Mouse (Mus musculus) heart, embryonic 11.5 days (tissue): ENCODE measurements around the gene Pdcd4. TPM values are rescaled to one million over a fixed set of nuclear protein-coding genes. Genes with fewer than 3 reads are reported as not detected.
A peak's percentile ranks its signal among the peaks of the same experiment; 100 is the strongest.

ENCODE experiments used
- ATAC-seq: fragments of 200-750 bp; cut with Nextera tagmentation; replicated peaks from 2 replicates; pipeline ENCODE4 v1.8.0; 2017; ENCODE audit warnings: moderate library complexity; ENCODE audit not compliant: insufficient number of reproducible peaks, low FRiP score, low TSS enrichment
- H3K27ac ChIP-seq: fragments of 300-500 bp; sonication (generic); 2 replicates; pipeline ENCODE4 v1.5.1; 2014; ENCODE audit warnings: mild to moderate bottlenecking, low read depth, low read length
- H3K27me3 ChIP-seq: fragments of 300-500 bp; sonication (generic); 2 replicates; pipeline ENCODE4 v1.6.1; 2014; ENCODE audit warnings: mild to moderate bottlenecking, low read length, mixed read lengths; ENCODE audit not compliant: control insufficient read depth, insufficient read depth
- H3K36me3 ChIP-seq: fragments of 300-500 bp; sonication (generic); 2 replicates; pipeline ENCODE4 v1.6.1; 2014; ENCODE audit warnings: mild to moderate bottlenecking, low read length, moderate library complexity, mixed read lengths; ENCODE audit not compliant: control insufficient read depth, insufficient read depth
- H3K4me1 ChIP-seq: fragments of 300-500 bp; sonication (generic); 2 replicates; pipeline ENCODE4 v1.6.1; 2014; ENCODE audit warnings: low read length; ENCODE audit not compliant: control insufficient read depth, insufficient read depth
- H3K4me2 ChIP-seq: fragments of 300-500 bp; sonication (generic); 2 replicates; pipeline ENCODE4 v1.6.1; 2014; ENCODE audit warnings: mild to moderate bottlenecking, moderate library complexity
- H3K4me3 ChIP-seq: fragments of 300-500 bp; sonication (generic); 2 replicates; pipeline ENCODE4 v1.5.1; 2014; ENCODE audit warnings: low read depth, low read length
- H3K9ac ChIP-seq: fragments of 300-500 bp; sonication (generic); 2 replicates; pipeline ENCODE4 v1.6.1; 2014; ENCODE audit warnings: mild to moderate bottlenecking, low read depth, low read length, moderate library complexity
- H3K9me3 ChIP-seq: fragments of 300-500 bp; sonication (generic); replicated peaks from 2 replicates; pipeline ENCODE4 v1.6.1; 2016; ENCODE audit warnings: low read length; ENCODE audit not compliant: control insufficient read depth
- WGBS: fragments of 180-500 bp; shearing (Covaris S2); extraction: QIAGEN DNeasy Blood & Tissue Kit; methylation state at CpG from one replicate; pipeline ENCODE4 v1.1.7; 2014; ENCODE audit not compliant: insufficient replicate concordance; 5-methylcytosine and 5-hydroxymethylcytosine counted together
- polyA plus RNA-seq: library from polyadenylated mRNA; unstranded; fragments of >200 nt; fragmentation: Nextera tagmentation; extraction: Ambion mirVana; gene quantifications from 2 replicates; pipeline ENCODE4 v1.2.1, GENCODE M21; 2014

The Pdcd4 gene
- 38.0 and 41.3 TPM in 2 replicates for polyA plus RNA-seq

GRCm38 (mm10) chr19:53892061-53892460 is at the start of gene Pdcd4:
TSS of gene Pdcd4 (plus strand) at chr19:53892231.
- Histone ChIP-seq H3K4me1 (peaks cover 8% of the 10 kb centered on the region; the same call in 1 of the 2 replicates), H3K9ac (no peak within 1 kb of the TSS)
- 40% methylated on average over 3 of the region's 3 CpGs for WGBS

GRCm38 (mm10) chr19:53843972-53844371 is 48.1 kb upstream of the Pdcd4 start:
- H3K4me3 ChIP-seq: no peak overlapping the region
- H3K9ac ChIP-seq: no peak overlapping the region
- WGBS: 75% methylated on average over 8 of the region's 8 CpGs
- H3K27me3 ChIP-seq: no peaks in the 10 kb centered on the region
- H3K4me2 ChIP-seq: no peak overlapping the region
- H3K36me3 ChIP-seq: peaks cover 8% of the 10 kb centered on the region; the same call in 1 of the 2 replicates
- no peak for ATAC-seq
- H3K4me1 ChIP-seq: peaks cover 11% of the 10 kb centered on the region
- H3K27ac ChIP-seq: no peak overlapping the region
- H3K9me3 ChIP-seq: no peaks in the 10 kb centered on the region

More at GRCm38 (mm10) chr19:53892061-53892460, at the start of gene Pdcd4:
- H3K36me3 ChIP-seq: no peaks in the 10 kb centered on the region
- H3K4me3 ChIP-seq: no peak within 1 kb of the TSS
- no peak within 1 kb of the TSS for H3K4me2 ChIP-seq
- no peaks in the 10 kb centered on the region for H3K9me3 ChIP-seq
- no peak within 1 kb of the TSS for H3K27ac ChIP-seq
- H3K27me3 ChIP-seq: no peaks in the 10 kb centered on the region
- no peak for ATAC-seq

GRCm38 (mm10) chr19:53848272-53848995 is 43.6 kb upstream of the Pdcd4 start:
- ATAC-seq: no peak
- Histone ChIP-seq H3K9ac (no peak overlapping the region), H3K4me1 (peaks cover 20% of the 10 kb centered on the region), H3K36me3 (peaks cover 7% of the 10 kb centered on the region; the same call in 1 of the 2 replicates), H3K27me3 (no peaks in the 10 kb centered on the region), H3K27ac (no peak overlapping the region), H3K4me3 (no peak overlapping the region), H3K9me3 (no peaks in the 10 kb centered on the region), H3K4me2 (no peak overlapping the region)
- 70% methylated on average over 10 of the region's 10 CpGs for WGBS

- Histone ChIP-seq H3K36me3 (peaks cover 12% of the 10 kb centered on the region), H3K4me1 (peaks cover 20% of the 10 kb centered on the region), H3K27ac (peak overlapping the region; percentile 59), H3K4me2 (no peak overlapping the region), H3K9me3 (no peaks in the 10 kb centered on the region), H3K4me3 (no peak overlapping the region), H3K27me3 (no peaks in the 10 kb centered on the region), H3K9ac (no peak overlapping the region)
- no peak for ATAC-seq
- WGBS: 51% methylated on average over 18 of the region's 18 CpGs
Observed at GRCm38 (mm10) chr19:53850166-53850922, 41.7 kb upstream of the Pdcd4 start.

- no peak overlapping the region for H3K27ac ChIP-seq
- no peaks in the 10 kb centered on the region for H3K27me3 ChIP-seq
- no peak for ATAC-seq
- no peaks in the 10 kb centered on the region for H3K9me3 ChIP-seq
- no peak overlapping the region for H3K9ac ChIP-seq
- no peak overlapping the region for H3K4me3 ChIP-seq
- peaks cover 19% of the 10 kb centered on the region for H3K4me1 ChIP-seq
- no peak overlapping the region for H3K4me2 ChIP-seq
- peaks cover 14% of the 10 kb centered on the region for H3K36me3 ChIP-seq
- WGBS: 79% methylated on average over 13 of the region's 13 CpGs
Observed at GRCm38 (mm10) chr19:53851352-53851751, 40.7 kb upstream of the Pdcd4 start.

GRCm38 (mm10) chr19:53851826-53852698 is 40.0 kb upstream of the Pdcd4 start:
- peaks cover 14% of the 10 kb centered on the region for H3K36me3 ChIP-seq
- 80% methylated on average over 14 of the region's 14 CpGs for WGBS
- no peaks in the 10 kb centered on the region for H3K9me3 ChIP-seq
- no peak overlapping the region for H3K9ac ChIP-seq
- H3K4me3 ChIP-seq: no peak overlapping the region
- H3K4me1 ChIP-seq: peaks cover 15% of the 10 kb centered on the region
- no peaks in the 10 kb centered on the region for H3K27me3 ChIP-seq
- no peak overlapping the region for H3K27ac ChIP-seq
- ATAC-seq: no peak
- no peak overlapping the region for H3K4me2 ChIP-seq

GRCm38 (mm10) chr19:53852699-53853451 is 39.2 kb upstream of the Pdcd4 start:
- Histone ChIP-seq H3K36me3 (peaks cover 14% of the 10 kb centered on the region), H3K9me3 (no peaks in the 10 kb centered on the region), H3K4me3 (no peak overlapping the region), H3K4me1 (peaks cover 18% of the 10 kb centered on the region), H3K9ac (no peak overlapping the region), H3K27me3 (no peaks in the 10 kb centered on the region), H3K27ac (no peak overlapping the region), H3K4me2 (no peak overlapping the region)
- WGBS: 65% methylated on average over 15 of the region's 15 CpGs
- no peak for ATAC-seq

GRCm38 (mm10) chr19:53854978-53855377 is 37.1 kb upstream of the Pdcd4 start:
- Histone ChIP-seq H3K9me3 (no peaks in the 10 kb centered on the region), H3K4me2 (no peak overlapping the region), H3K9ac (no peak overlapping the region), H3K4me3 (no peak overlapping the region), H3K27me3 (no peaks in the 10 kb centered on the region), H3K4me1 (peaks cover 15% of the 10 kb centered on the region), H3K36me3 (peaks cover 11% of the 10 kb centered on the region), H3K27ac (no peak overlapping the region)
- 66% methylated on average over 4 of the region's 4 CpGs for WGBS
- ATAC-seq: no peak
